ENCODE assay signal across 32 mouse cellular contexts in the genomic region with DNA sequence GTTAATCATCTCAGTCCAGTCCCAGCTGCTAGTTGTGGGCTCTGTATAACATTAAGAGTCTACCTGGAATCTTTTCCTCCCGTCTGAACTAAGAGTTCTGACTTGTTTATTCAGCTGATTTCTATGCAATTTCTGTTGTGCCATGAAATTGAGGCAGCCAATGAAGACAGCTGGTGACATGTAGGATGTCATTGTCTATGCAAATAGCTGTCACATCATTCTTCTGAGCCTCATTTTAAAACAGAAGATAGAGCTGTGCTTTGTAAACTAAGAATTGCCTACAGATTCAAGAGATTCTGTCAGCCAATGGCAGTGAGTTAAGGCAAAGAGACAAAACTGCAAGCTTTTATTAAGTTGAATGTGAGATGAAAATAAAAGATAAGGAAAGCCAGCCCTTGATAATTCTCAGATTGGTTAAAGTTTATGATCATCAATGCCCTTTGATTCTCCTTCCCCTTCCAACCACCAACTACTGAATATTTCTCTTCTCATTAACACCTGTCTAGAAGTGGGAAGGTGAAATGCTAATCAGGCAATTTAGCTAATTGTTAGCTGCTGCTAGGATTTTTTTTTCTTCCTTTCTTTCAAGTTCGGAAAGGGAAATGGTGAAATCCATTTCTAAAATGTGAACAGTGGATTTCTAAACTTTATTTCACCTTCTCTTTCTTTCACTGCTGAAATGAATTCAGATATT. TPM values are rescaled to one million over a fixed set of nuclear protein-coding genes. Genes with fewer than 3 reads are reported as not detected.
DNase-seq lines count a peak whose midpoint lies in the region; ATAC-seq and TF ChIP-seq lines count a peak whose summit lies in the region.
"Had no signal": no experiment of that assay in that cellular context is flagged by ENCODE, and none has a peak within 500 bp of the region (broad histone marks: within the 10 kb centered on the region; RNA-seq: fewer than 3 reads in every experiment).

No protein-coding gene starts in this region.

- intact Hi-C loops in heart, postnatal 10 days (cut with DNase I): no loop called here

- no peaks in the 10 kb centered on the region for H3K36me3 ChIP-seq in forebrain, embryonic 11.5 days (ENCODE audit: control insufficient read depth, insufficient read depth, low read length)
- H3K36me3 ChIP-seq in forebrain, embryonic 10.5 days (replicated peaks): no peaks in the 10 kb centered on the region
- H3K36me3 ChIP-seq in heart, embryonic 12.5 days: no peaks in the 10 kb centered on the region
- H3K36me3 ChIP-seq in heart, postnatal 0 days (replicated peaks; ENCODE audit: control insufficient read depth, insufficient read depth, low read length): no peaks in the 10 kb centered on the region
- H3K36me3 ChIP-seq: G1E; hindbrain, embryonic 13.5 days; liver, embryonic 12.5 days; midbrain, embryonic 12.5 days; neural tube, embryonic 12.5 days had no signal

- no peak for DNase-seq in forebrain, embryonic 11.5 days (ENCODE audit: low spot score)
- no peak for DNase-seq in forebrain, embryonic 10.5 days (ENCODE audit: extremely low spot score, low spot score)
- DNase-seq in heart, postnatal 4 days: no peak
- no peak for DNase-seq in heart, postnatal 0 days (ENCODE audit: low spot score)
- DNase-seq in heart, postnatal 10 days: no peak
- no peak for DNase-seq in right cerebral cortex, adult 2 months (ENCODE audit: low spot score in 2 of 2)
- no peak for DNase-seq in c-Kit-positive CD71-positive TER-119-positive erythroid progenitor cells, embryonic 14.5 days (ENCODE audit: low spot score)
- DNase-seq: adrenal gland, adult 8-10 months; cerebellum, adult 11 months; cerebellum, adult 9-10 months; cerebellum, postnatal 36 days; kidney, adult 9 months; kidney, postnatal 10 days; layer of hippocampus, postnatal 36 days; left cerebral cortex, postnatal 4 days; liver, postnatal 0 days; lung, postnatal 36 days; right cerebral cortex, adult 18-20 months; right cerebral cortex, postnatal 4 days; thymus, adult 18-20 months; thymus, postnatal 25 days had no signal

- no peak for TF ChIP-seq EP300 in heart, postnatal 0 days (IDR thresholded peaks at IDR 0.05; ENCODE audit: low read depth)

- 0 out of 2 replicates have a peak, but pooled peaks have one; percentile 33 for ATAC-seq in forebrain, embryonic 11.5 days (replicated peaks; ENCODE audit: low FRiP score)
- no peak for ATAC-seq in heart, embryonic 12.5 days (ENCODE audit: insufficient number of reproducible peaks, low FRiP score)
- no peak for ATAC-seq in heart, postnatal 0 days (ENCODE audit: insufficient read depth, low read depth)
- ATAC-seq: intestine, postnatal 0 days; liver, embryonic 12.5 days; liver, postnatal 0 days had no signal

- no peak for TF ChIP-seq CTCF in heart, postnatal 0 days (IDR thresholded peaks at IDR 0.05; ENCODE audit: low read depth)

- H3K9ac ChIP-seq in forebrain, embryonic 11.5 days (ENCODE audit: low read length): no peak overlapping the region
- H3K9ac ChIP-seq in heart, embryonic 12.5 days: no peak overlapping the region
- no peak overlapping the region for H3K9ac ChIP-seq in heart, postnatal 0 days (replicated peaks; ENCODE audit: low read depth, low read length)
- H3K9ac ChIP-seq: hindbrain, embryonic 13.5 days; liver, embryonic 12.5 days; liver, postnatal 0 days; midbrain, embryonic 12.5 days; neural tube, embryonic 12.5 days had no signal

- H3K27ac ChIP-seq in forebrain, embryonic 11.5 days (ENCODE audit: low read depth, low read length): no peak overlapping the region
- H3K27ac ChIP-seq in forebrain, embryonic 10.5 days: no peak overlapping the region
- peak overlapping the region; percentile 27; the same call in 1 of the 2 replicates for H3K27ac ChIP-seq in heart, embryonic 12.5 days (ENCODE audit: poor library complexity, severe bottlenecking)
- peak overlapping the region; percentile 95 for H3K27ac ChIP-seq in heart, postnatal 0 days (ENCODE audit: low read depth)
- H3K27ac ChIP-seq: hindbrain, embryonic 13.5 days; liver, embryonic 12.5 days; midbrain, embryonic 12.5 days; neural tube, embryonic 12.5 days; stomach, postnatal 0 days had no signal

- no peaks in the 10 kb centered on the region for H3K4me1 ChIP-seq in forebrain, embryonic 11.5 days (replicated peaks; ENCODE audit: control insufficient read depth, insufficient read depth, low read length)
- H3K4me1 ChIP-seq in forebrain, embryonic 10.5 days: no peaks in the 10 kb centered on the region
- H3K4me1 ChIP-seq in heart, embryonic 12.5 days (replicated peaks): no peaks in the 10 kb centered on the region
- H3K4me1 ChIP-seq in heart, postnatal 0 days (ENCODE audit: control insufficient read depth, insufficient read depth): 0 out of 2 replicates have a peak, but pooled peaks cover 9% of the 10 kb centered on the region
- H3K4me1 ChIP-seq: hindbrain, embryonic 13.5 days; liver, embryonic 12.5 days; megakaryocyte, embryonic 14.5 days; midbrain, embryonic 12.5 days; neural tube, embryonic 12.5 days had no signal

- H3K27me3 ChIP-seq in forebrain, embryonic 11.5 days (ENCODE audit: control insufficient read depth, insufficient read depth, low read length): no peaks in the 10 kb centered on the region
- H3K27me3 ChIP-seq in forebrain, embryonic 10.5 days (ENCODE audit: poor library complexity, severe bottlenecking): no peaks in the 10 kb centered on the region
- H3K27me3 ChIP-seq in heart, embryonic 12.5 days (replicated peaks): no peaks in the 10 kb centered on the region
- H3K27me3 ChIP-seq in heart, postnatal 0 days (ENCODE audit: control insufficient read depth, insufficient read depth, low read length): no peaks in the 10 kb centered on the region
- H3K27me3 ChIP-seq: hindbrain, embryonic 13.5 days; liver, embryonic 12.5 days; megakaryocyte, embryonic 14.5 days; midbrain, embryonic 12.5 days; neural tube, embryonic 12.5 days had no signal

- H3K4me2 ChIP-seq in forebrain, embryonic 11.5 days (ENCODE audit: low read depth, low read length, severe bottlenecking): no peak overlapping the region
- H3K4me2 ChIP-seq in heart, embryonic 12.5 days: peak overlapping the region; percentile 10; the same call in 1 of the 2 replicates
- peak overlapping the region; percentile 25; the same call in 1 of the 2 replicates for H3K4me2 ChIP-seq in heart, postnatal 0 days (ENCODE audit: low read depth, low read length)
- H3K4me2 ChIP-seq: hindbrain, embryonic 13.5 days; liver, embryonic 12.5 days; midbrain, embryonic 12.5 days; neural tube, embryonic 12.5 days had no signal

- H3K4me3 ChIP-seq in forebrain, embryonic 11.5 days (ENCODE audit: low read depth, low read length): no peak overlapping the region
- H3K4me3 ChIP-seq in forebrain, embryonic 10.5 days: no peak overlapping the region
- H3K4me3 ChIP-seq in heart, embryonic 12.5 days: no peak overlapping the region
- H3K4me3 ChIP-seq in heart, postnatal 0 days (ENCODE audit: low read depth, low read length): no peak overlapping the region
- H3K4me3 ChIP-seq: hindbrain, embryonic 13.5 days; liver, embryonic 12.5 days; megakaryocyte, embryonic 14.5 days; midbrain, embryonic 12.5 days; neural tube, embryonic 12.5 days had no signal

- H3K9me3 ChIP-seq in forebrain, embryonic 11.5 days (ENCODE audit: control insufficient read depth, low read length): no peaks in the 10 kb centered on the region
- H3K9me3 ChIP-seq in forebrain, embryonic 10.5 days: no peaks in the 10 kb centered on the region
- H3K9me3 ChIP-seq in heart, embryonic 12.5 days (replicated peaks): no peaks in the 10 kb centered on the region
- H3K9me3 ChIP-seq in heart, postnatal 0 days (replicated peaks; ENCODE audit: control insufficient read depth, low read length): no peaks in the 10 kb centered on the region
- H3K9me3 ChIP-seq: G1E; hindbrain, embryonic 13.5 days; liver, embryonic 12.5 days; megakaryocyte, embryonic 14.5 days; midbrain, embryonic 12.5 days; neural tube, embryonic 12.5 days had no signal

- WGBS in forebrain, embryonic 11.5 days: 79% methylated on average over 2 of the region's 2 CpGs
- 77% methylated on average over 2 of the region's 2 CpGs for WGBS in forebrain, embryonic 10.5 days
- 72% methylated on average over 2 of the region's 2 CpGs for WGBS in heart, embryonic 12.5 days
- 51% methylated on average over 2 of the region's 2 CpGs for WGBS in heart, postnatal 0 days

RNA-seq across cellular contexts. Expression of a gene that starts 1.9 kb away (rescaled TPM):
- 0.04 TPM in 1 of 2 replicates, not detected in the other for polyA plus RNA-seq in forebrain, embryonic 11.5 days (2014; fragmentation: Nextera tagmentation; extraction: Ambion mirVana)
- polyA plus RNA-seq in forebrain, embryonic 10.5 days (2016; fragmentation: Nextera tagmentation; extraction: Ambion mirVana): not detected in 2 replicates
- polyA plus RNA-seq in heart, embryonic 12.5 days (2016; fragmentation: Nextera tagmentation; extraction: Ambion mirVana): 196 and 209 TPM in 2 replicates
- 100 to 1,000 TPM; 247 to 271 TPM for total RNA-seq in heart, postnatal 4 days (2021)
- 98.5 and 133 TPM in 2 replicates for total RNA-seq in heart, postnatal 0 days (2014; rRNA removed; ENCODE audit: low replicate concordance)
- polyA plus RNA-seq in heart, postnatal 0 days (2015; fragmentation: Nextera tagmentation; extraction: Ambion mirVana): 511 and 519 TPM in 2 replicates
- 100 to 1,000 TPM; 287 to 319 TPM for total RNA-seq in heart, postnatal 10 days (2021)
- total RNA-seq: adrenal gland, adult 8-10 months; granulocyte monocyte progenitor cell, adult 5-6 weeks; layer of hippocampus, postnatal 36 days; left cerebral cortex, postnatal 4 days had no signal
- polyA plus RNA-seq: G1E; large intestine, adult 2 months; liver, embryonic 12.5 days had no signal

Comparison
In these comparisons a context has a peak if more than half of its experiments do, and no peak if none do; other contexts are left out.
1. H3K27ac ChIP-seq: peak in heart, embryonic 12.5 days (single experiment) and heart, postnatal 0 days (single experiment); none in forebrain, embryonic 11.5 days (single experiment) and forebrain, embryonic 10.5 days (single experiment).
2. RNA of a gene that starts 1.9 kb away (polyA plus RNA-seq): 511 to 519 TPM in heart, postnatal 0 days and 196 to 209 TPM in heart, embryonic 12.5 days; 0.04 TPM in forebrain, embryonic 11.5 days and not detected in forebrain, embryonic 10.5 days; every median in the first group is over 100 times any median in the second.